Mouse (Mus musculus) bone marrow macrophage, adult 2 months (primary cell): ENCODE measurements around the gene Prkcsh. TPM values are rescaled to one million over a fixed set of nuclear protein-coding genes. Genes with fewer than 3 reads are reported as not detected.

ENCODE experiments used
- H3K27ac ChIP-seq: 2 replicates; pipeline ENCODE4 v1.5.1; 2012; ENCODE audit warnings: low read depth, low read length; ENCODE audit not compliant: insufficient read depth
- H3K4me1 ChIP-seq: 2 replicates; pipeline ENCODE4 v1.6.1; 2012; ENCODE audit warnings: low read length; ENCODE audit not compliant: control insufficient read depth, insufficient read depth
- H3K4me3 ChIP-seq: 2 replicates; pipeline ENCODE4 v1.5.1; 2012; ENCODE audit warnings: mild to moderate bottlenecking, low read length, moderate library complexity; ENCODE audit not compliant: insufficient read depth
- CTCF ChIP-seq: IDR thresholded peaks from 2 replicates; pipeline ENCODE4 v1.5.1; 2012; ENCODE audit warnings: low read depth, mild to moderate bottlenecking, low read length, moderate library complexity
- POLR2A ChIP-seq: IDR thresholded peaks from 2 replicates; pipeline ENCODE4 v1.6.1; 2012; ENCODE audit warnings: mild to moderate bottlenecking, low read depth, low read length, borderline replicate concordance
- polyA plus RNA-seq: library from polyadenylated mRNA; stranded (reverse); fragments of >200 nt; gene quantifications from 2 replicates; pipeline ENCODE4 v1.2.4, GENCODE M21; 2012; ENCODE audit not compliant: missing spikeins, insufficient read depth, insufficient read length

Gene Prkcsh
- 64.1 and 65.9 TPM in 2 replicates for polyA plus RNA-seq

DNA sequence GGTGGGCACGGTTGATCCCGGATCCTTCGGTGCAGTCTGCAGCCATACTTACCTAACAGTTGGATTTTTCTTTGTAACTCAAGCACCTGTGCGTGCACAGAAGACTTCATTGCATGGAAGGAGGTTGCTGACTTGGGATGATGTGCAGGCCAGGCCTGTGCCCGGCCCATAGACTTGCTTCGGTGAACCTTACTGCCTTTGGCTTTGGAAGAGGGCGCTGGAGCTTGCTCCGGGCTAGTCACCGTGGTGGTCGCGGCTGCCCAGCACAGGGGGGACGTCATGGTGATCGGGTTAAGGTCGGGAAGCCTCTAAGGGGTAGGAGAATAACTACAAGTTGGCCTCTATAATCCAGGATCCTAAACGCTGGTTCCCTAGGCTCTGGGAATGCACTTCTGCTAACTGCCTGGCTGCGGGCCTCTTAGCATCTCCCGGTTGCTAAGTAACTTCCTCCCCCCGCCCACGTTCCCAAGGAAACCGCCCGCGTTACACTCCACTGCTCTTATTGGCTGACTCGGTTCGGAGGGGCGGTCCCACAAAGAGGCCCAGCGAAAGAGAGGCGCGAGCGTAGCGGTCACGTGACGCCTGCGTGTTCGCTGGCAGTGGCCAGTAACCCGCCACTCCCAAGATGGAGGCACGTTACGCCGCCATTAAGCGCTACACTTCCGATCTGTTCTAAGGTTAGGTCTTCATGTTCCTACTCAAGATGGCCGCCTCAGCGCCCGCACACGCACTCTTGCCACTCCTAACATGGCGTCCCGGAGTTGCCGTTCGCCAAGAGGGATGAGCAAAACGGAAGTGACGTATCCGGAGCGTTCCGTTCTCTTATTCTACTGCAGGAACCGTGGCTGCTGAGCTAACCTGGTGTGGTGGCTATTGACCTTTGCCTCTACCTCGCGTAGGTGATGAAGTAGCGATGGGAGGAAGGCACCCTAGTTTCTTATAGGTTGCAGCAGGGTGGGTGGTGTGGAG, at the start of gene Prkcsh, which contains the start of gene Ccdc151:
TSS of gene Prkcsh (plus strand) at position 613 of the 969 bp plus-strand sequence.
TSS of gene Ccdc151 (minus strand) at position 441 of the 969 bp plus-strand sequence.
- Histone ChIP-seq H3K4me3 (peak within 1 kb of the TSS; percentile 87), H3K4me1 (peaks cover 12% of the 10 kb centered on the region), H3K27ac (peak within 1 kb of the TSS; percentile 63)
- no peak for TF ChIP-seq CTCF
- TF ChIP-seq POLR2A = no peak

DNA sequence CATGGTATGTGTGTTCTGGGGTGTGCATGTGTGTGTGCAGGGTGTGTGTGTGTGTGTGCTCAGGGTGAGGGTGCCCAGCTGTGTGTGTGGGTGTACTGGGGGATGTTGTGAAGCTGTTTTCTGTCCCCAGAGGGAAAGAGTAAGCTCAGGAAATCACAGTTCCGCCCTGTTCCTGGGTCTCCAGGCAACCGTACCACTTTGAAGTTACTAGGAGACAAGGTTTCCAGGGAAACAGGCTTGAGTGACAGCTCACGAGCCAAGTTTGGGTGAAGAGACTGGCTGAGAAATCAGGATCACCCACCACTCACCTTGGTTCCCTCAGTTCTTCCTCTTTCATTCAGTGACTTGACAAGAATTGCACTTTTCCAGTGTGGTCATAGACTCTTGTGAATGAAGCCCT, 49.0 kb upstream of the Prkcsh start:
- TF ChIP-seq POLR2A (no peak), CTCF (no peak)
- Histone ChIP-seq H3K27ac (no peak overlapping the region), H3K4me1 (peaks cover 4% of the 10 kb centered on the region), H3K4me3 (no peak overlapping the region)

DNA sequence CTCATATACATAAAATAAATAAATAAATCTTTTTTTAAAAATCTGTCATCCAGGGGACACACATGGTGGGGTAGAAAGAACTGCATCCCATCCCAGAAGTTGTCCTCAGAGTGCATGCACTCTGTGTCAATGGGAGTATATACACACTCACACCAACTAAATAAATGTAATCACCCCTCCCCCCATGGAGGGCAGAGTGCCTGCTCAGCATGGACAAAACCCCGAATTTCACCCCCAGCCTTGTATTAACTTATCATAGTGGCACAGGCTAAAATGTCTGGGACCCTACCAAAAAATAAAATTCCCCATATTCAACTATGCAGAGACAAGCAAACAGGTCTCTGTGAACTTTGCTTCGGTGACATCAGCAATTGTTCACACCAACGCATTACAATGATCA, 48.0 kb upstream of the Prkcsh start:
- TF ChIP-seq POLR2A (no peak), CTCF (no peak)
- Histone ChIP-seq H3K4me3 (no peak overlapping the region), H3K4me1 (peaks cover 4% of the 10 kb centered on the region)

DNA sequence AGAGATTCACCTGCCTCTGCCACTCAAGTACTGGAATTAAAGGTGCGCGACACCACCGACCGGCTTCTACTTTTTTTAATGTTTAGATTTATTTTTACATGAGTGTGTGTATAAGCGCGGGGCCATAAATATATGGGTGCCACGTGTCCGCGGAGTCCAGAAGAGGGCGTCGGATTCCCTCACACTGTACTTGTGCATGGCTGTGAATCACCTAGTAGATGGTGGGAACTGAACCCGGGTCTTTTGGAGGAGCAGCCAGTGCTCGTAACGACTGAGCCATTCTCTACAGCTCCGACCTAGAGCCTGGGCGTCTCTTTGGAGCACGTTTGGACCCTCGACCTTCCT, 47.4 kb upstream of the Prkcsh start:
- Histone ChIP-seq H3K4me1 (peaks cover 4% of the 10 kb centered on the region), H3K27ac (peak overlapping the region; percentile 73), H3K4me3 (peak overlapping the region; percentile 69)
- TF ChIP-seq CTCF = peak; percentile 61
- TF ChIP-seq POLR2A = no peak

More for the DNA sequence above, 48.0 kb upstream of the Prkcsh start:
- H3K27ac ChIP-seq = no peak overlapping the region

DNA sequence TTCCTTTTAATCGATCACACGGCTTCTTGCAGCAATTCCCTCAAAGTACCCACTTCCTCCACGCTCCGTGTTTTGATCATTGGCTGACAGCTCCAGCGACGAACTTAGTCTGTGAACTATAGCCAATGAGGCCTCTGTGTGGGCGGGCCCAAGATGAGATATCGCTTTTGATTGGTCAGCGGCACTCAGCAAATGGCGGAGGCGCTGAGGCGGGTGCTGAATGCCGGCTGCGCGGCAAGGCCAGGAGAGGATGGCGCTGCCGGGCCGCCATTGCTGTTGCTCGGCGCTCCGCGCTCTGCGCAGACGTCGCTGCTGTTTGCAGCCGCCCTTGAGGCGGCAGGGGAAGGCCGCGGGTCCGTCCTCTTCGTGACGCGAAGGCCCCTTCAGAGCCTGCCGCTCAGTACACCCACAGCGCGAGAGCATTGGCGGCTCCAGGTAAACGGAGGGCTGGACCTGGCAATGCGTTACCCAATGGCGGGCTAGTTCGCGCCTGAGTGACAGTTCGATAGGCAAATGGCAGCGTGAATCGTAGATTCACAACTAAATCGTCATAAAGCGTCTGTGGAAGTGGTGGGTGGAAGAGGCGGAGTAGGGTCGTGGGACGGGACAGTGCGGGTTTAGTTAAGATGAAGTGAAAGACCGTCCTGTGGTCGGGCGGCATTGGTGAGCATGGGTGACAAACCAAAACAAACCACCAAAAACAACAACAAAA, 46.9 kb upstream of the Prkcsh start, which contains the start of gene Swsap1:
TSS of gene Swsap1 (plus strand) at position 186 of the 712 bp plus-strand sequence.
- Histone ChIP-seq H3K4me3 (peak within 1 kb of the TSS; percentile 69), H3K4me1 (peaks cover 4% of the 10 kb centered on the region), H3K27ac (peak within 1 kb of the TSS; percentile 73)
- TF ChIP-seq POLR2A (no peak), CTCF (no peak)

DNA sequence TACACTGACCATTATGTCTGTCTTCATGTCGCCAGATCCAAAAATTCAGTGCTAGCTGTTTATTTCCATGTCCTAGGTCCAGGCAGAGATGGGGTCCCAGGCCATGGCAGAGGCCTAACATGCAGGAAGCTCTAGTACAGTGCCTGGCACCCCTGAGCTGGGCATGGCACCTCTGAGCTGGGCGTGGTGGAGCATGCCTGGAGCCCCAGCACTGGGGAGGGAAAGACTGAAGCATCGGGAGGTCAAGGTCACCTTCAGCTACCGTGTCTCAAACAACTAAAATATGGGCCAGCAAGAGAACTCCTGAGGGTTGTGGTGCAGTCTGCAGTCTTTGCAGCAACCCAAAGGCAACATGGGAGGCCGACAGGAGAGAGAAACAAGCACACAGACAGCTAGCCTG, 44.2 kb upstream of the Prkcsh start:
- Histone ChIP-seq H3K4me1 (peaks cover 4% of the 10 kb centered on the region), H3K4me3 (no peak overlapping the region), H3K27ac (no peak overlapping the region)
- no peak for TF ChIP-seq POLR2A
- no peak for TF ChIP-seq CTCF

DNA sequence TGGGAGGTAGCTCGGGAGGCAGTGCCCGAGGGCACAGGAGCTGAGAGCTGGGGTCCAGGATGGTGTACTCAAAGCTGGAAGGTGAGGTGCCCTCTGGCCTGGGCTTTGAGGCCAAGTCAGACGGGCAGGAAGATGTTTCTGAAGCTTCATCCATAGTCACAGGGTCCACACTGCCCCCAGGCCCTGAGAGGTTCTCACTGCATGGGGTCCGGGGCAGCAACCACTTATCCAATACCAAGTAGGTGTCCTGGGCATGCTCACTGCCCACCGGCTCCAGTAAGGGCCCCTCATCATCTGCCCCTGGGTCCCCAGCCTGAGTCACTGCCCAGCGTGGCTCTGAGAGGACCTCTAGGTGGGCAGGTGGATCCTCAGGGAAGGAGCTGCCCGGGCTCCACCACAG, 43.4 kb upstream of the Prkcsh start:
- TF ChIP-seq CTCF (no peak), POLR2A (no peak)
- Histone ChIP-seq H3K4me3 (no peak overlapping the region), H3K27ac (no peak overlapping the region), H3K4me1 (peaks cover 7% of the 10 kb centered on the region)

DNA sequence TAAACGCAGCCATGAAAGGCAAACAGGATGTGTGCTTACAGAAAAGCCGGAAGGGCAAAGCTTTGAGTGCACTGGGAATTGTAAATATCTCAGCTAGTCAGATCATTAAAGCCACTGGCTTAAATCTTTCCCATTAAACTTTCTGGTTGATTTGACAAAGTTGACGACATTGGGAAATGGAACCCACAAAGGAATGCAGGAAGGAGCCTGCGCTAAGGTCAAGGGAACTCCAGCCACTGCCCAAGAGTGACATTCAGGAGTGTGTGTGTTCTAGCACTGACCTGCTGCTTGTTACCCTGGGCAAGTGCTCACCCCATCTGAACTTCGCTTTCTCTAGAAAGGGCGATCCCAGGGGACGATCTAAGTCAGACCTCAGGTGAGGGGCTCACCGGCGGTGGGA, 42.5 kb upstream of the Prkcsh start:
- H3K27ac ChIP-seq = no peak overlapping the region
- TF ChIP-seq CTCF (no peak), POLR2A (no peak)
- H3K4me3 ChIP-seq = no peak overlapping the region
- H3K4me1 ChIP-seq = peaks cover 3% of the 10 kb centered on the region; the same call in 1 of the 2 replicates

DNA sequence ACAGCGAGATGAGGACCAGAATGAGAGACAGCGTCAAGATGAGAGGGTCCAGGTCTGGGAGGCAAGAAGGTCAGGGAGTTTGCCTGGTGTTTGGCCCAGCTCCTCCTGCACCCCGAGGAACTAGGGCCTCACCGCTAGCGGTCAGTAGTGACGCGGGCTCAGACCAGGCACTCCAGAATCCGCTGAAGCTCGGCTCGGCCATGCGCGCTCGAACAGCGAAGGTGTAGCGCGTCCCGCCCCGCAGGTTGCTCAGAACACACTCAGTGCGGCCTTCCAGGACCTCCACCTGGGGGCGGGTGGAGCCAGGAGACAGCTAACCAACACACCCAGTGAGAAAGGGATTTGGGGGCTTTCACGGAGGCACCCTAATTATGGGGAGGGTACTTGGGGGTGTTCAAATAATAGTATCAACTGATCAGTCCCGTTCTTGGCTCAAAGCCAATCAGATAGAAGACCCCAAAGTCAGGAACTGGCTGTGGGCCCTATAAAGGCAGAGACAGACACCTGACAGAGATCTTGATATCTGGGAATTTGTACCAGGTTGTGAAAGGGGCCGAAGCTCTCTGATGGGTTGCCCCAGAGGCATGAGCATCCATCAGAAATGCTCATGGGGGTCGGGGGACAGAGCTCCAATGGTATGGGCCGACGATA, 41.9 kb upstream of the Prkcsh start:
- H3K4me1 ChIP-seq = peaks cover 3% of the 10 kb centered on the region; the same call in 1 of the 2 replicates
- H3K27ac ChIP-seq = no peak overlapping the region
- TF ChIP-seq POLR2A (no peak), CTCF (no peak)
- no peak overlapping the region for H3K4me3 ChIP-seq
